Mouse (Mus musculus) lung, adult 2 months (tissue): ENCODE measurements around the gene Dedd.

ENCODE experiments used
- CTCF ChIP-seq: fragments of 200-500 bp; IDR thresholded peaks from 2 replicates; pipeline ENCODE4 v1.5.1; 2011; ENCODE audit warnings: mild to moderate bottlenecking, low read length, control low read depth; ENCODE audit not compliant: insufficient read depth
- POLR2A ChIP-seq: fragments of 200-500 bp; IDR thresholded peaks from 2 replicates; pipeline ENCODE4 v1.6.1; 2011; ENCODE audit warnings: low read depth, mild to moderate bottlenecking, control low read depth, low read length, borderline replicate concordance; ENCODE audit errors: extremely low read depth

DNA sequence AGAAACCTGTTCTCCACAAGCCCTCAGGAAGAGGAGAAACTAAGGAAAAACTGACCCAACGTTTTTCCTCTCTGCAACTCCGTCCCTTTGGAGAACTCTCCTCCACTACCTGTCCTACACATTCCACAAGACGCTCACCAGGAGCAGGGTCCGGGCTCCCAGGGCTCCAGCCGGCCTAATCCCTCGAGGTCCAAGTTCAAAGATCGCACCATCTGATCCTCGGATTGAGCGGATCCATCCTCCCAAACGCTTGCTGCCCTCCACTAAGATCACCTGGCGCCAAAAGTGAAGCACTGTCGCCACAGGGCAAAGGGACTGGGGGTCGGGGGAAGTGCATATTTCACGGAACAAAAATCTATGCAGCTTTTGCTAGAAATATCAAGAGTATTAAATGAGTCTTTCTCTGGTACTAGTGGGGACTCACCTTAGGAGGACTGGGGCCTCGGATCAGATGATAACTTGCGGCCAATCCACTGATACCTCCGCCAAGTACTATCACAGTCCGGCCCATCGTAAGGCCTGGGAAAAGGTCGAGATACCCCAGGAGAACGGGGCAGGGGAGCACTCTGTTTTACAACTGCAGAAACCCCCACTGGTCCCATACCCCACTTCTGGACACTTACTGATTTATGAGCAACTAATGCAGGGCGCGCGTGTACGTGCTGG lies 48.6 kb upstream of the Dedd start:
- no peak for TF ChIP-seq CTCF
- TF ChIP-seq POLR2A, result no peak
